Mouse (Mus musculus) natural killer cell, adult 2 months (primary cell): Measurements from ENCODE around the gene Tspan3.

ENCODE experiments used
- DNase-seq, 2 experiments: peaks; one replicate each; pipeline ENCODE4 v3.0.0; 2022; ENCODE audit warnings: low spot score in 2 of 2

The Tspan3 gene

GRCm38 (mm10) chr9:56118091-56118490 lies 47.2 kb downstream of the Tspan3 start:
- no peak for DNase-seq

- DNase-seq: no peak
These were observed 57.1 kb downstream of the Tspan3 start for GRCm38 (mm10) chr9:56108174-56108573.

- DNase-seq: no peak
These were observed 57.8 kb downstream of the Tspan3 start for GRCm38 (mm10) chr9:56107527-56107926.

GRCm38 (mm10) chr9:56106274-56107072 lies 58.8 kb downstream of the Tspan3 start:
- DNase-seq: no peak

GRCm38 (mm10) chr9:56104921-56105320 lies 60.4 kb downstream of the Tspan3 start:
- no peak for DNase-seq

GRCm38 (mm10) chr9:56101022-56101421 lies 64.3 kb downstream of the Tspan3 start:
- DNase-seq: no peak

GRCm38 (mm10) chr9:56100041-56100522 lies 65.2 kb downstream of the Tspan3 start:
- DNase-seq: no peak

- peak; percentile 40 to 45 for DNase-seq
These were observed 67.5 kb downstream of the Tspan3 start for GRCm38 (mm10) chr9:56097584-56098298.

GRCm38 (mm10) chr9:56092102-56092501 lies 73.2 kb downstream of the Tspan3 start:
- DNase-seq: peak; percentile 38 to 56

GRCm38 (mm10) chr9:56090546-56091225 lies 74.6 kb downstream of the Tspan3 start:
- DNase-seq: no peak

- peak; percentile 73 to 77 for DNase-seq
These were observed 75.3 kb downstream of the Tspan3 start, which contains the start of gene Pstpip1 for GRCm38 (mm10) chr9:56089778-56090520. Gene Pstpip1 (plus strand): TSS chr9:56089962.

- DNase-seq: no peak
These were observed 78.8 kb downstream of the Tspan3 start for GRCm38 (mm10) chr9:56086524-56086923.
